Mouse (Mus musculus) kidney, adult 2 months (tissue): ENCODE results near the gene Rhebl1.

Experiments
- CTCF ChIP-seq: fragments of 200-500 bp; conservative IDR thresholded peaks from 2 replicates; pipeline ENCODE4 v1.5.1; 2011; ENCODE audit warnings: low read depth, mild to moderate bottlenecking, control low read depth, low read length, moderate library complexity, mixed read lengths; ENCODE audit not compliant: insufficient read depth, insufficient read length
- POLR2A ChIP-seq: fragments of 200-500 bp; IDR thresholded peaks from one replicate; pipeline ENCODE4 v1.6.1; 2011; ENCODE audit warnings: low read depth, low read length, control low read depth

GRCm38 (mm10) chr15:98887526-98887925 lies 6.8 kb downstream of the Rhebl1 start:
- TF ChIP-seq CTCF (no peak), POLR2A (no peak)
